ENCODE assay signal across 8 mouse cellular contexts in the genomic region with DNA sequence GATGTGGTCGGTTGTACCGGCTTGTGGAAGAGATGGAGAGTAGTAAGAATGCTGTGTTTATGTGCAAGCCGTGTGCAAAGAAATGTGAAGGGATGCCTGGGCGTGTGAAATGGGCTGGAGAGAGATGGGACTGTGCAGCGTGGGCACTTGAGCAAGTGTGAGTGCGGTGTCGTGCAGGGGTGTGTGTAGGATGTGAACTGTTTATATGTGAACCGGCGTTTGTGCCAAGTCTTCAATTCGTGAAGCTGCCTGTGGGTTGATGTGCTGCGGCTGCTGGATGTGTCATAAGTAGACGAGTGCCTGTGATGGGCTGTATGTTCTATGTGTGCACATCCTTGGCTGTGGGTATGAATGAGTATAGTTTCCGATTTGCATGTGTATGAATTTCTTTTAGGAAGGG.
DNase-seq lines count a peak whose midpoint lies in the region; ATAC-seq lines count a peak whose summit lies in the region.

No protein-coding gene starts in this region.

- 0 out of 2 replicates have a peak, but pooled peaks have one; percentile 16 for ATAC-seq in kidney, embryonic 16.5 days (ENCODE audit: low FRiP score, low TSS enrichment)
- no peak for ATAC-seq in embryonic facial prominence, embryonic 13.5 days (ENCODE audit: insufficient number of reproducible peaks, insufficient read depth, low FRiP score, low TSS enrichment, low read depth)
- ATAC-seq in intestine, embryonic 15.5 days: no peak
- peak; percentile 46 for ATAC-seq in midbrain, embryonic 16.5 days

- 12% methylated on average over 13 of the region's 13 CpGs for WGBS in kidney, embryonic 16.5 days
- WGBS in embryonic facial prominence, embryonic 13.5 days: 20% methylated on average over 13 of the region's 13 CpGs
- 11% methylated on average over 13 of the region's 13 CpGs for whole genome bisulfite sequencing in intestine, embryonic 15.5 days
- 10% methylated on average over 13 of the region's 13 CpGs for WGBS in midbrain, embryonic 16.5 days

- no peaks in the 10 kb centered on the region for H3K9me3 ChIP-seq in kidney, embryonic 16.5 days (ENCODE audit: low read length)
- no peaks in the 10 kb centered on the region for H3K9me3 ChIP-seq in embryonic facial prominence, embryonic 13.5 days
- H3K9me3 ChIP-seq in intestine, embryonic 15.5 days: no peaks in the 10 kb centered on the region
- H3K9me3 ChIP-seq in midbrain, embryonic 16.5 days (replicated peaks; ENCODE audit: control insufficient read depth, low read length, poor library complexity, severe bottlenecking): no peaks in the 10 kb centered on the region

- no peaks in the 10 kb centered on the region for H3K36me3 ChIP-seq in kidney, embryonic 16.5 days (ENCODE audit: insufficient read depth, low read length)
- H3K36me3 ChIP-seq in embryonic facial prominence, embryonic 13.5 days: no peaks in the 10 kb centered on the region
- no peaks in the 10 kb centered on the region for H3K36me3 ChIP-seq in intestine, embryonic 15.5 days
- H3K36me3 ChIP-seq in midbrain, embryonic 16.5 days (ENCODE audit: control insufficient read depth, insufficient read depth, low read length): no peaks in the 10 kb centered on the region

- H3K9ac ChIP-seq in kidney, embryonic 16.5 days (replicated peaks; ENCODE audit: low read length): no peak overlapping the region; the same call in 1 of the 2 replicates
- no peak overlapping the region for H3K9ac ChIP-seq in embryonic facial prominence, embryonic 13.5 days
- no peak overlapping the region for H3K9ac ChIP-seq in intestine, embryonic 15.5 days
- peak overlapping the region; percentile 86 for H3K9ac ChIP-seq in midbrain, embryonic 16.5 days (ENCODE audit: low read depth, low read length)

- H3K4me2 ChIP-seq in kidney, embryonic 16.5 days (replicated peaks; ENCODE audit: low read depth, low read length): peak overlapping the region; percentile 94
- H3K4me2 ChIP-seq in embryonic facial prominence, embryonic 13.5 days: peak overlapping the region; percentile 98
- H3K4me2 ChIP-seq in intestine, embryonic 15.5 days (replicated peaks): peak overlapping the region; percentile 95
- H3K4me2 ChIP-seq in midbrain, embryonic 16.5 days (ENCODE audit: low read length): peak overlapping the region; percentile 85

- no peak overlapping the region for H3K27ac ChIP-seq in kidney, embryonic 16.5 days (ENCODE audit: low read length)
- no peak overlapping the region for H3K27ac ChIP-seq in embryonic facial prominence, embryonic 13.5 days
- H3K27ac ChIP-seq in intestine, embryonic 15.5 days: no peak overlapping the region
- H3K27ac ChIP-seq in midbrain, embryonic 16.5 days (ENCODE audit: low read length): peak overlapping the region; percentile 81; the same call in 1 of the 2 replicates

- H3K4me3 ChIP-seq in kidney, embryonic 16.5 days (ENCODE audit: low read length): peak overlapping the region; percentile 55
- H3K4me3 ChIP-seq in embryonic facial prominence, embryonic 13.5 days: peak overlapping the region; percentile 51
- H3K4me3 ChIP-seq in intestine, embryonic 15.5 days (replicated peaks): peak overlapping the region; percentile 50
- peak overlapping the region; percentile 68 for H3K4me3 ChIP-seq in midbrain, embryonic 16.5 days (ENCODE audit: low read depth, low read length)

- DNase-seq in kidney, postnatal 10 days: no peak
- no peak for DNase-seq in urinary bladder, postnatal 14 days (ENCODE audit: low spot score)
- DNase-seq in thymus, postnatal 4 days: no peak
- no peak for DNase-seq in kidney, adult 11 months

- peaks cover 17% of the 10 kb centered on the region for H3K4me1 ChIP-seq in kidney, embryonic 16.5 days (ENCODE audit: insufficient read depth, low read length)
- peaks cover 27% of the 10 kb centered on the region for H3K4me1 ChIP-seq in embryonic facial prominence, embryonic 13.5 days
- peaks cover 23% of the 10 kb centered on the region for H3K4me1 ChIP-seq in intestine, embryonic 15.5 days (replicated peaks)
- peaks cover 13% of the 10 kb centered on the region for H3K4me1 ChIP-seq in midbrain, embryonic 16.5 days (ENCODE audit: control insufficient read depth, insufficient read depth, low read length)

- H3K27me3 ChIP-seq in kidney, embryonic 16.5 days (ENCODE audit: insufficient read depth, low read length): peaks cover 28% of the 10 kb centered on the region
- H3K27me3 ChIP-seq in embryonic facial prominence, embryonic 13.5 days: peaks cover 76% of the 10 kb centered on the region
- peaks cover 55% of the 10 kb centered on the region for H3K27me3 ChIP-seq in intestine, embryonic 15.5 days (replicated peaks)
- peaks cover 3% of the 10 kb centered on the region for H3K27me3 ChIP-seq in midbrain, embryonic 16.5 days (ENCODE audit: control insufficient read depth, insufficient read depth, low read depth, low read length)

Comparison
In these comparisons a context has a peak if more than half of its experiments do, and no peak if none do; other contexts are left out.
1. ATAC-seq: peak in kidney, embryonic 16.5 days (single experiment) and midbrain, embryonic 16.5 days (single experiment); none in embryonic facial prominence, embryonic 13.5 days (single experiment) and intestine, embryonic 15.5 days (single experiment).
2. Peak in every context shown above with its lines, with median percentiles within 50 percentile points of each other: H3K4me2 ChIP-seq and H3K4me3 ChIP-seq.